In genomic region chr2:164454846-164455245, GRCm38 (mm10) we compare ENCODE assay signal across 10 mouse cellular contexts. TPM values are rescaled to one million over a fixed set of nuclear protein-coding genes. Genes with fewer than 3 reads are reported as not detected.
DNase-seq lines count a peak whose midpoint lies in the region; ATAC-seq and TF ChIP-seq lines count a peak whose summit lies in the region.
"Had no signal": no experiment of that assay in that cellular context is flagged by ENCODE, and none has a peak within 500 bp of the region (broad histone marks: within the 10 kb centered on the region; RNA-seq: fewer than 3 reads in every experiment).

No protein-coding gene starts in this region.

- TF ChIP-seq CTCF in liver, adult 2 months (IDR thresholded peaks at IDR 0.05; ENCODE audit: low read depth, low read length), result no peak
- TF ChIP-seq CTCF in testis, adult 2 months (IDR thresholded peaks at IDR 0.05; ENCODE audit: control insufficient read depth, insufficient read depth, insufficient replicate concordance, low read depth, low read length), result no peak

- H3K9me3 ChIP-seq in liver, embryonic 12.5 days (replicated peaks), result no peaks in the 10 kb centered on the region
- H3K9me3 ChIP-seq in kidney, embryonic 16.5 days (ENCODE audit: low read length), result no peaks in the 10 kb centered on the region
- no peaks in the 10 kb centered on the region for H3K9me3 ChIP-seq in lung, embryonic 16.5 days (ENCODE audit: control insufficient read depth, low read length)

- no peaks in the 10 kb centered on the region for H3K79me2 ChIP-seq in liver, adult 2 months (ENCODE audit: control insufficient read depth, insufficient read depth, low read length)

- no peaks in the 10 kb centered on the region for H3K27me3 ChIP-seq in liver, adult 2 months (ENCODE audit: control insufficient read depth, insufficient read depth, low read length)
- peaks cover 34% of the 10 kb centered on the region for H3K27me3 ChIP-seq in liver, embryonic 12.5 days (replicated peaks)
- no peaks in the 10 kb centered on the region for H3K27me3 ChIP-seq in kidney, embryonic 16.5 days (ENCODE audit: insufficient read depth, low read length)
- no peaks in the 10 kb centered on the region for H3K27me3 ChIP-seq in lung, embryonic 16.5 days (ENCODE audit: control insufficient read depth, insufficient read depth, low read depth, low read length)
- no peaks in the 10 kb centered on the region for H3K27me3 ChIP-seq in testis, adult 2 months (ENCODE audit: control insufficient read depth, insufficient read depth, low read length)

- TF ChIP-seq POLR2A in liver, adult 2 months (IDR thresholded peaks at IDR 0.05; ENCODE audit: extremely low read depth, insufficient read depth, low read length), result 0 out of 2 replicates have a peak, but pooled peaks have one; percentile 24
- no peak for TF ChIP-seq POLR2A in testis, adult 2 months (IDR thresholded peaks at IDR 0.05; ENCODE audit: control insufficient read depth, low read depth, low read length)

- peak overlapping the region; percentile 63 for H3K9ac ChIP-seq in liver, adult 2 months (ENCODE audit: low read depth, low read length)
- H3K9ac ChIP-seq in liver, embryonic 12.5 days, result no peak overlapping the region
- H3K9ac ChIP-seq in kidney, embryonic 16.5 days (replicated peaks; ENCODE audit: low read length), result no peak overlapping the region
- no peak overlapping the region for H3K9ac ChIP-seq in lung, embryonic 16.5 days (ENCODE audit: low read length)

- H3K4me2 ChIP-seq in liver, embryonic 12.5 days, result no peak overlapping the region
- H3K4me2 ChIP-seq in kidney, embryonic 16.5 days (replicated peaks; ENCODE audit: low read depth, low read length), result no peak overlapping the region
- H3K4me2 ChIP-seq in lung, embryonic 16.5 days (ENCODE audit: low read depth, low read length), result no peak overlapping the region

- H3K36me3 ChIP-seq in liver, adult 2 months (ENCODE audit: control insufficient read depth, insufficient read depth, low read length), result no peaks in the 10 kb centered on the region
- H3K36me3 ChIP-seq in liver, embryonic 12.5 days, result no peaks in the 10 kb centered on the region
- no peaks in the 10 kb centered on the region for H3K36me3 ChIP-seq in kidney, embryonic 16.5 days (ENCODE audit: insufficient read depth, low read length)
- no peaks in the 10 kb centered on the region for H3K36me3 ChIP-seq in lung, embryonic 16.5 days (ENCODE audit: control insufficient read depth, insufficient read depth, low read length)
- H3K36me3 ChIP-seq in testis, adult 2 months (ENCODE audit: control insufficient read depth, insufficient read depth, low read length), result no peaks in the 10 kb centered on the region

- H3K4me1 ChIP-seq in liver, adult 2 months (ENCODE audit: control insufficient read depth, insufficient read depth, low read length), result peaks cover 24% of the 10 kb centered on the region
- H3K4me1 ChIP-seq in liver, embryonic 12.5 days, result peaks cover 11% of the 10 kb centered on the region; the same call in 1 of the 2 replicates
- H3K4me1 ChIP-seq in kidney, embryonic 16.5 days (ENCODE audit: insufficient read depth, low read length), result peaks cover 40% of the 10 kb centered on the region
- peaks cover 53% of the 10 kb centered on the region for H3K4me1 ChIP-seq in lung, embryonic 16.5 days (replicated peaks; ENCODE audit: control insufficient read depth, insufficient read depth, low read length)
- H3K4me1 ChIP-seq in testis, adult 2 months (ENCODE audit: control insufficient read depth, insufficient read depth, low read length), result peaks cover 6% of the 10 kb centered on the region

- peak overlapping the region; percentile 99 for H3K27ac ChIP-seq in liver, adult 2 months (replicated peaks; ENCODE audit: insufficient read depth, low read depth, low read length)
- no peak overlapping the region for H3K27ac ChIP-seq in liver, embryonic 12.5 days
- peak overlapping the region; percentile 83 for H3K27ac ChIP-seq in kidney, embryonic 16.5 days (ENCODE audit: low read length)
- peak overlapping the region; percentile 94 for H3K27ac ChIP-seq in lung, embryonic 16.5 days (ENCODE audit: low read length)
- H3K27ac ChIP-seq in testis, adult 2 months (ENCODE audit: control insufficient read depth, insufficient read depth, low read depth, low read length), result peak overlapping the region; percentile 58

- peak; percentile 98 for DNase-seq in liver, adult 2 months (ENCODE audit: extremely low read depth, low read depth, low spot score)
- peak; percentile 66 for DNase-seq in gastrocnemius, postnatal 14 days
- DNase-seq in spleen, adult 12 weeks (ENCODE audit: low spot score), result no peak
- DNase-seq in c-Kit-positive CD71-positive TER-119-positive erythroid progenitor cells, embryonic 14.5 days (ENCODE audit: low spot score), result no peak

- no peak for ATAC-seq in liver, embryonic 12.5 days
- ATAC-seq in kidney, embryonic 16.5 days (ENCODE audit: low FRiP score, low TSS enrichment), result peak; percentile 25; the same call in 1 of the 2 replicates
- ATAC-seq in lung, embryonic 16.5 days (ENCODE audit: low read depth), result peak; percentile 73

- no peak overlapping the region for H3K4me3 ChIP-seq in liver, adult 2 months (ENCODE audit: insufficient read depth, low read depth, low read length)
- H3K4me3 ChIP-seq in liver, embryonic 12.5 days, result no peak overlapping the region
- no peak overlapping the region for H3K4me3 ChIP-seq in kidney, embryonic 16.5 days (ENCODE audit: low read length)
- no peak overlapping the region for H3K4me3 ChIP-seq in lung, embryonic 16.5 days (ENCODE audit: low read length)
- no peak overlapping the region for H3K4me3 ChIP-seq in testis, adult 2 months (ENCODE audit: control insufficient read depth, low read depth, low read length)

- 7% methylated on average over 10 of the region's 10 CpGs for WGBS in liver, adult 2 months
- 44% methylated on average over 10 of the region's 10 CpGs for WGBS in liver, embryonic 12.5 days (ENCODE audit: insufficient replicate concordance)
- WGBS in kidney, embryonic 16.5 days, result 53% methylated on average over 10 of the region's 10 CpGs
- WGBS in lung, embryonic 16.5 days, result 23% methylated on average over 10 of the region's 10 CpGs

- intact Hi-C loops in gastrocnemius, postnatal 14 days (cut with DNase I; ENCODE audit: low total_unique reads), result no loop called here

RNA-seq across cellular contexts. Expression of gene Sys1, which starts 1.9 kb away (rescaled TPM):
- total RNA-seq in liver, adult 2 months (2014; rRNA removed), result 33.7 and 40.9 TPM in 2 replicates
- polyA plus RNA-seq in liver, adult 2 months (2012; rRNA removed), result 145 and 157 TPM in 2 replicates
- 36.1 and 37.9 TPM in 2 replicates for polyA plus RNA-seq in liver, embryonic 12.5 days (2016; fragmentation: Nextera tagmentation; extraction: Ambion mirVana)
- total RNA-seq in gastrocnemius, postnatal 14 days (2021), result 10 to 100 TPM; 15.0 to 15.6 TPM
- 65.9 and 67.0 TPM in 2 replicates for polyA plus RNA-seq in kidney, embryonic 16.5 days (2015; fragmentation: Nextera tagmentation; extraction: Ambion mirVana)
- 59.9 and 62.3 TPM in 2 replicates for polyA plus RNA-seq in lung, embryonic 16.5 days (2015; fragmentation: Nextera tagmentation; extraction: Ambion mirVana)
- 26.1 and 26.4 TPM in 2 replicates for polyA plus RNA-seq in testis, adult 2 months (2012; rRNA removed)

RNA-seq across cellular contexts. Expression of gene Gm20458, which starts 5.9 kb away (rescaled TPM):
- 0.46 TPM in 1 of 2 replicates, not detected in the other for total RNA-seq in liver, adult 2 months (2014; rRNA removed)
- 11.7 and 14.2 TPM in 2 replicates for polyA plus RNA-seq in liver, adult 2 months (2012; rRNA removed)
- 4.7 and 5.2 TPM in 2 replicates for polyA plus RNA-seq in liver, embryonic 12.5 days (2016; fragmentation: Nextera tagmentation; extraction: Ambion mirVana)
- 1 to 10 TPM in 1 of 2 experiments, under 1 TPM in 1; 0.62 to 2.6 TPM for total RNA-seq in gastrocnemius, postnatal 14 days (2021)
- 8.1 and 14.0 TPM in 2 replicates for polyA plus RNA-seq in kidney, embryonic 16.5 days (2015; fragmentation: Nextera tagmentation; extraction: Ambion mirVana)
- 7.9 and 15.2 TPM in 2 replicates for polyA plus RNA-seq in lung, embryonic 16.5 days (2015; fragmentation: Nextera tagmentation; extraction: Ambion mirVana)
- 5.0 and 5.6 TPM in 2 replicates for polyA plus RNA-seq in testis, adult 2 months (2012; rRNA removed)
- total RNA-seq: hematopoietic stem cell, adult 5-6 weeks had no signal

RNA-seq across cellular contexts. Expression of gene Sdc4, which starts 11.2 kb away (rescaled TPM):
- total RNA-seq in liver, adult 2 months (2014; rRNA removed), result 511 and 573 TPM in 2 replicates
- polyA plus RNA-seq in liver, adult 2 months (2012; rRNA removed), result 178 and 182 TPM in 2 replicates
- 31.3 and 31.8 TPM in 2 replicates for polyA plus RNA-seq in liver, embryonic 12.5 days (2016; fragmentation: Nextera tagmentation; extraction: Ambion mirVana)
- total RNA-seq in gastrocnemius, postnatal 14 days (2021), result 10 to 100 TPM; 45.1 to 72.6 TPM
- polyA plus RNA-seq in kidney, embryonic 16.5 days (2015; fragmentation: Nextera tagmentation; extraction: Ambion mirVana), result 204 and 209 TPM in 2 replicates
- 226 and 247 TPM in 2 replicates for polyA plus RNA-seq in lung, embryonic 16.5 days (2015; fragmentation: Nextera tagmentation; extraction: Ambion mirVana)
- polyA plus RNA-seq in testis, adult 2 months (2012; rRNA removed), result 12.2 and 16.6 TPM in 2 replicates
- total RNA-seq: MEL had no signal

RNA-seq across cellular contexts. Expression of gene Trp53tg5, which starts 18.7 kb away (rescaled TPM):
- not detected in 2 replicates for total RNA-seq in liver, adult 2 months (2014; rRNA removed)
- polyA plus RNA-seq in liver, adult 2 months (2012; rRNA removed), result not detected in 2 replicates
- not detected in 2 replicates for polyA plus RNA-seq in liver, embryonic 12.5 days (2016; fragmentation: Nextera tagmentation; extraction: Ambion mirVana)
- not detected for total RNA-seq in gastrocnemius, postnatal 14 days (2021)
- polyA plus RNA-seq in kidney, embryonic 16.5 days (2015; fragmentation: Nextera tagmentation; extraction: Ambion mirVana), result not detected in 2 replicates
- not detected in 2 replicates for polyA plus RNA-seq in lung, embryonic 16.5 days (2015; fragmentation: Nextera tagmentation; extraction: Ambion mirVana)
- 97.8 and 104 TPM in 2 replicates for polyA plus RNA-seq in testis, adult 2 months (2012; rRNA removed)
- total RNA-seq: hematopoietic stem cell, adult 5-6 weeks; MEL had no signal

RNA-seq across cellular contexts. Expression of gene Dbndd2, which starts 31.1 kb away (rescaled TPM):
- total RNA-seq in liver, adult 2 months (2014; rRNA removed), result 8.1 and 10.1 TPM in 2 replicates
- 7.6 and 9.5 TPM in 2 replicates for polyA plus RNA-seq in liver, adult 2 months (2012; rRNA removed)
- 0.94 and 1.7 TPM in 2 replicates for polyA plus RNA-seq in liver, embryonic 12.5 days (2016; fragmentation: Nextera tagmentation; extraction: Ambion mirVana)
- total RNA-seq in gastrocnemius, postnatal 14 days (2021), result 10 to 100 TPM; 14.6 to 20.6 TPM
- 12.6 and 18.2 TPM in 2 replicates for polyA plus RNA-seq in kidney, embryonic 16.5 days (2015; fragmentation: Nextera tagmentation; extraction: Ambion mirVana)
- 13.0 and 23.4 TPM in 2 replicates for polyA plus RNA-seq in lung, embryonic 16.5 days (2015; fragmentation: Nextera tagmentation; extraction: Ambion mirVana)
- polyA plus RNA-seq in testis, adult 2 months (2012; rRNA removed), result 16.5 and 17.0 TPM in 2 replicates
- total RNA-seq: hematopoietic stem cell, adult 5-6 weeks had no signal

Comparison
In these comparisons a context has a peak if more than half of its experiments do, and no peak if none do; other contexts are left out.
1. DNase-seq: peak in liver, adult 2 months (single experiment) and gastrocnemius, postnatal 14 days (single experiment); none in spleen, adult 12 weeks (single experiment) and c-Kit-positive CD71-positive TER-119-positive erythroid progenitor cells, embryonic 14.5 days (single experiment).